ENCODE assay signal across 8 mouse cellular contexts in genomic region chr2:154702637-154703315, GRCm38 (mm10). TPM values are rescaled to one million over a fixed set of nuclear protein-coding genes. Genes with fewer than 3 reads are reported as not detected.
DNase-seq lines count a peak whose midpoint lies in the region; ATAC-seq and TF ChIP-seq lines count a peak whose summit lies in the region.

No protein-coding gene starts in this region.

- H3K4me3 ChIP-seq in MEL (ENCODE audit: control insufficient read depth in 1 of 2, insufficient read depth in 1 of 2, low read depth in 2 of 2, low read length in 2 of 2), result peak overlapping the region; percentile 34 to 44; a peak in 2 of 4 replicates
- peak overlapping the region; percentile 32; the same call in 1 of the 2 replicates for H3K4me3 ChIP-seq in forebrain, embryonic 10.5 days

- DNase-seq in MEL (ENCODE audit: low read depth, low spot score), result peak; percentile 84
- peak; percentile 58 for DNase-seq in c-Kit-positive CD71-negative TER-119-negative erythroid progenitor cells, embryonic 14.5 days (ENCODE audit: low read depth)
- DNase-seq in forebrain, embryonic 10.5 days (ENCODE audit: extremely low spot score, low spot score), result peak; percentile 76
- DNase-seq in left cerebral cortex, postnatal 25 days (ENCODE audit: low spot score in 2 of 2), result peak; percentile 52 to 63
- DNase-seq in right cerebral cortex, postnatal 25 days, result peak; percentile 54

- H3K79me2 ChIP-seq in MEL (ENCODE audit: control insufficient read depth, insufficient read depth, low read length, poor library complexity), result no peaks in the 10 kb centered on the region

- intact Hi-C loops in left cerebral cortex, postnatal 25 days (cut with DNase I), result loop anchor here (1.0 to 2.0 kb wide), 2 partner anchors 152 to 241 kb away; no protein-coding TSS in a partner anchor

- peak; percentile 90 to 99 (median 93) for TF ChIP-seq CTCF in MEL (IDR thresholded peaks at IDR 0.05 in 2 of 3, conservative IDR thresholded peaks at IDR 0.05 in 1 of 3; ENCODE audit: control insufficient read depth in 1 of 3, insufficient read depth in 1 of 3, low read depth in 2 of 3, low read length in 3 of 3, poor library complexity in 1 of 3, severe bottlenecking in 1 of 3)

- H3K9ac ChIP-seq in MEL (ENCODE audit: control insufficient read depth, low read depth, low read length, poor library complexity, severe bottlenecking), result 0 out of 2 replicates have a peak overlapping the region, but pooled peaks have one; percentile 33

- peak; percentile 83 to 95 for ATAC-seq in hematopoietic stem cell, adult 5-6 weeks (replicated peaks in 1 of 2; ENCODE audit: insufficient read depth in 1 of 2, low FRiP score in 2 of 2, low TSS enrichment in 1 of 2, low read depth in 1 of 2, poor library complexity in 2 of 2, severe bottlenecking in 2 of 2)
- peak; percentile 88 for ATAC-seq in megakaryocyte-erythroid progenitor cell, adult 5-6 weeks (replicated peaks; ENCODE audit: low FRiP score, low TSS enrichment, poor library complexity, severe bottlenecking)
- ATAC-seq in inflammation-experienced regulatory T-cells, adult 6 months, result no peak

- peaks cover 0 to 3% of the 10 kb centered on the region in 2 experiments; a peak in 1 of 4 replicates for H3K4me1 ChIP-seq in MEL (ENCODE audit: control insufficient read depth in 1 of 2, insufficient read depth in 2 of 2, low read length in 2 of 2)
- peaks cover 9% of the 10 kb centered on the region for H3K4me1 ChIP-seq in forebrain, embryonic 10.5 days

- no peaks in the 10 kb centered on the region for H3K9me3 ChIP-seq in MEL (replicated peaks; ENCODE audit: insufficient read depth, low read length)
- H3K9me3 ChIP-seq in forebrain, embryonic 10.5 days, result 0 out of 2 replicates have a peak, but pooled peaks cover 4% of the 10 kb centered on the region

- no peak for TF ChIP-seq POLR2A in MEL (IDR thresholded peaks at IDR 0.05; ENCODE audit: control insufficient read depth in 1 of 2, insufficient read depth in 1 of 2, low read depth in 1 of 2, low read length in 2 of 2, poor library complexity in 1 of 2)

- peak; percentile 84 for TF ChIP-seq RAD21 in MEL (IDR thresholded peaks at IDR 0.05; ENCODE audit: low read depth, low read length)

- 6% methylated on average over 17 of the region's 17 CpGs for WGBS in forebrain, embryonic 10.5 days

- TF ChIP-seq EP300 in MEL (IDR thresholded peaks at IDR 0.05; ENCODE audit: low read depth in 1 of 2, low read length in 2 of 2), result no peak

- H3K36me3 ChIP-seq in MEL (ENCODE audit: control insufficient read depth in 1 of 2, insufficient read depth in 2 of 2, low read length in 2 of 2), result no peaks in the 10 kb centered on the region
- H3K36me3 ChIP-seq in forebrain, embryonic 10.5 days (replicated peaks), result peaks cover 8% of the 10 kb centered on the region; the same call in 1 of the 2 replicates

- H3K27me3 ChIP-seq in MEL (ENCODE audit: control insufficient read depth in 1 of 2, insufficient read depth in 2 of 2, low read length in 2 of 2), result no peaks in the 10 kb centered on the region
- H3K27me3 ChIP-seq in forebrain, embryonic 10.5 days (ENCODE audit: poor library complexity, severe bottlenecking), result no peaks in the 10 kb centered on the region

- no peak overlapping the region for H3K27ac ChIP-seq in MEL (ENCODE audit: control insufficient read depth, low read depth, low read length)
- peak overlapping the region; percentile 26; the same call in 1 of the 2 replicates for H3K27ac ChIP-seq in forebrain, embryonic 10.5 days

TF ChIP-seq in MEL, 35 proteins besides CTCF, POLR2A, EP300 and RAD21:
- peak; percentile 70 for TF ChIP-seq SMC3 (IDR thresholded peaks at IDR 0.05; ENCODE audit: low read depth, low read length)
- no peak for TF ChIP-seq TAL1 (IDR thresholded peaks at IDR 0.05; ENCODE audit: low read length)
- TF ChIP-seq BHLHE40 (IDR thresholded peaks at IDR 0.05; ENCODE audit: borderline replicate concordance, low read depth, low read length), result no peak
- peak; percentile 55 for TF ChIP-seq ZC3H11A (IDR thresholded peaks at IDR 0.05; ENCODE audit: low read depth, low read length)
- no peak for TF ChIP-seq ZNF384 (IDR thresholded peaks at IDR 0.05; ENCODE audit: low read depth, low read length)
- no peak for TF ChIP-seq KAT2A (conservative IDR thresholded peaks at IDR 0.05; ENCODE audit: low read depth, low read length)
- no peak for TF ChIP-seq MYC (IDR thresholded peaks at IDR 0.05; ENCODE audit: low read depth, low read length)
- TF ChIP-seq TCF12 (IDR thresholded peaks at IDR 0.05; ENCODE audit: low read depth, low read length), result no peak

RNA-seq across cellular contexts. Expression of gene Chmp4b, which starts 51.3 kb away (rescaled TPM):
- 118 TPM in 2 replicates for total RNA-seq in MEL (2012; rRNA removed)
- polyA plus RNA-seq in MEL (2012; ENCODE audit: insufficient read depth in 1 of 2, insufficient read length in 2 of 2, low read depth in 1 of 2, low replicate concordance in 2 of 2, missing spikeins in 1 of 2), result 100 to 1,000 TPM in 1 of 2 experiments, not detected in 1; 196 TPM
- polyA plus RNA-seq in forebrain, embryonic 10.5 days (2016; fragmentation: Nextera tagmentation; extraction: Ambion mirVana), result 12.9 and 13.4 TPM in 2 replicates
- total RNA-seq in hematopoietic stem cell, adult 5-6 weeks (2017), result 98.4 and 114 TPM in 2 replicates
- 100 to 1,000 TPM; 215 to 218 TPM for total RNA-seq in left cerebral cortex, postnatal 25 days (2021)
- 79.5 and 118 TPM in 2 replicates for total RNA-seq in megakaryocyte-erythroid progenitor cell, adult 5-6 weeks (2014; fragmentation: Nextera tagmentation)
- 95.1 and 99.0 TPM in 2 replicates for total RNA-seq in megakaryocyte-erythroid progenitor cell, adult 5-6 weeks (2017)
- 1 to 10 TPM; 2.8 to 6.5 (median 5.4) TPM for polyA plus RNA-seq in inflammation-experienced regulatory T-cells, adult 6 months (2017; shearing (Covaris generic))
